Mouse (Mus musculus) frontal cortex, adult 2 months (tissue): ENCODE measurements at regions not wholly inside any gene's neighbourhood (a gene's known extent, or its start where the extent isn't known, plus 50 kb on each side); places are given as distances from the start of the nearest gene placed in this dataset.
"Not testable (repeated sequence)": the region's sequence is repeated elsewhere in the genome, so short reads cannot be mapped to it uniquely, and the experiment has no call there.

Source experiments
- DNase-seq, 2 experiments: peaks; one replicate each; pipeline ENCODE4 v3.0.0; 2022; ENCODE audit warnings: low spot score in 1 of 2; ENCODE audit errors: extremely low spot score in 1 of 2

GRCm38 (mm10) chr13:61957197-61957596 lies 172.5 kb upstream of the Zfp808 start:
- not testable (repeated sequence) for DNase-seq

GRCm38 (mm10) chr13:61978856-61979255 lies 150.8 kb upstream of the Zfp808 start:
- DNase-seq: not testable (repeated sequence)

GRCm38 (mm10) chr13:61996519-61996918 lies 133.2 kb upstream of the Zfp808 start:
- DNase-seq: not testable (repeated sequence)

GRCm38 (mm10) chr13:61998803-61999202 lies 130.9 kb upstream of the Zfp808 start:
- not testable (repeated sequence) for DNase-seq

GRCm38 (mm10) chr13:62007321-62007720 lies 122.4 kb upstream of the Zfp808 start:
- peak in 1 of 2 experiments; percentile 17 for DNase-seq

- peak; percentile 0 to 31 for DNase-seq
These were observed 114.1 kb upstream of the Zfp808 start for GRCm38 (mm10) chr13:62015424-62016167.

GRCm38 (mm10) chr13:62016168-62016502 lies 113.6 kb upstream of the Zfp808 start:
- peak in 1 of 2 experiments; percentile 0 for DNase-seq

- DNase-seq: not testable (repeated sequence)
These were observed 92.0 kb upstream of the Zfp808 start for GRCm38 (mm10) chr13:62037646-62038045.

GRCm38 (mm10) chr13:62077951-62078671 lies 51.6 kb upstream of the Zfp808 start:
- not testable (repeated sequence) for DNase-seq

- DNase-seq: not testable (repeated sequence)
These were observed 50.8 kb upstream of the Zfp808 start for GRCm38 (mm10) chr13:62078893-62079292.
